Mouse (Mus musculus) olfactory bulb, adult 2 months (tissue): ENCODE results near the gene Ptprn2. TPM values are rescaled to one million over a fixed set of nuclear protein-coding genes. Genes with fewer than 3 reads are reported as not detected.

Experiments used
- H3K27ac ChIP-seq: fragments of 200-500 bp; 2 replicates; pipeline ENCODE4 v1.5.1; 2012; ENCODE audit warnings: low read depth, low read length; ENCODE audit not compliant: insufficient read depth
- H3K4me1 ChIP-seq: fragments of 200-500 bp; 2 replicates; pipeline ENCODE4 v1.6.1; 2012; ENCODE audit warnings: low read length; ENCODE audit not compliant: control insufficient read depth, insufficient read depth
- H3K4me3 ChIP-seq: fragments of 200-500 bp; 2 replicates; pipeline ENCODE4 v1.5.1; 2012; ENCODE audit warnings: mild to moderate bottlenecking, low read depth, low read length, moderate library complexity; ENCODE audit not compliant: insufficient read depth
- CTCF ChIP-seq: fragments of 200-500 bp; IDR thresholded peaks from 2 replicates; pipeline ENCODE4 v1.5.1; 2012; ENCODE audit warnings: low read depth, mild to moderate bottlenecking, low read length, moderate library complexity; ENCODE audit not compliant: insufficient read depth
- POLR2A ChIP-seq: fragments of 200-500 bp; IDR thresholded peaks from 2 replicates; pipeline ENCODE4 v1.6.1; 2012; ENCODE audit warnings: mild to moderate bottlenecking, low read depth, low read length, moderate library complexity; ENCODE audit not compliant: insufficient read depth
- WGBS: fragments of 180-500 bp; shearing (Covaris S2); methylation state at CpG from one replicate; pipeline ENCODE4 v1.1.7; 2018; 5-methylcytosine and 5-hydroxymethylcytosine counted together
- polyA plus RNA-seq: library from polyadenylated mRNA; stranded (reverse); fragments of >200 nt; gene quantifications from 2 replicates; pipeline ENCODE4 v1.2.4, GENCODE M21; 2012; ENCODE audit warnings: low replicate concordance; ENCODE audit not compliant: missing spikeins, insufficient read depth, insufficient read length

Ptprn2 gene
- polyA plus RNA-seq, 1 experiment: not detected

DNA sequence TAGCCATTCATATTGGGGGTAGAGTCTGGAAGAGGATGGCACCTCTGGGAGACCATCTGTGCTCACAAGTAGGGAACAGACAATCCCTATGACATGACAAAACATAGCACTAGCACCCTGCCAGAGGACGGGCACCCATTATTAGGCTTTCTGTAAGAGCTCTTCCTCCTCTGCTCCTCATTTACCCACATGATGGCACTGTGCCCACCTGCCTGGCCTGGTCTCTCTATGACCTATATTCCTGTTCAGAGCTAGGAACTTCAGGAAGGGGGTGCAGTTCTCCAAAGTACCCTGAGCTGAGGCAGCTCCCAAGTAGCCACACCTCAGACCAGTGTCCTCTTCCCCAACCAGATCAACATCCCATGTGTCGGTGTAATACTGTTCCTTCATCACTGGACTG, 777.6 kb downstream of the Ptprn2 start:
- Histone ChIP-seq H3K4me1 (peaks cover 13% of the 10 kb centered on the region), H3K27ac (no peak overlapping the region), H3K4me3 (no peak overlapping the region)
- 66% methylated on average over 2 of the region's 2 CpGs for whole genome bisulfite sequencing
- TF ChIP-seq POLR2A (no peak), CTCF (no peak)

DNA sequence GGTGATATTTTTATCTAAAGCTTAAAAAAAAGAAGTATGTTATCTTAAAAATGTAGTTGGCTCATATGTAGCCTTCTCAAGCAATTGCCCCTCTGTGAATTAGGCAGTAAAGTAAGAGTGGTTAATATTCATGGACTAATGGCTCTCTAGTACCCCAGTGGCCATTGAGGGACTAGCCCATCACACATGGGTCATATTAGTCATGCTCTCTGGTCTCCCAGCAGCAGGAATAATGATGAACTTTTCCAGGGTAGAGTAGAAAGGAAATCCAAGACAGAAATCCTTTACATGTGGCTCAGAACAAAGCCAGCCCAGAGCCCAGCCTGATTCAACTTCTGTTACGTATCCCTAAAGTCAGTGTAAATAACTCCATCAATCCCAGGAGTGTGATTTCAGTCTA, 779.7 kb downstream of the Ptprn2 start:
- 93% methylated on average over 1 of the region's 1 CpGs for WGBS
- Histone ChIP-seq H3K4me1 (peaks cover 9% of the 10 kb centered on the region; the same call in 1 of the 2 replicates), H3K4me3 (no peak overlapping the region), H3K27ac (no peak overlapping the region)
- no peak for TF ChIP-seq CTCF

DNA sequence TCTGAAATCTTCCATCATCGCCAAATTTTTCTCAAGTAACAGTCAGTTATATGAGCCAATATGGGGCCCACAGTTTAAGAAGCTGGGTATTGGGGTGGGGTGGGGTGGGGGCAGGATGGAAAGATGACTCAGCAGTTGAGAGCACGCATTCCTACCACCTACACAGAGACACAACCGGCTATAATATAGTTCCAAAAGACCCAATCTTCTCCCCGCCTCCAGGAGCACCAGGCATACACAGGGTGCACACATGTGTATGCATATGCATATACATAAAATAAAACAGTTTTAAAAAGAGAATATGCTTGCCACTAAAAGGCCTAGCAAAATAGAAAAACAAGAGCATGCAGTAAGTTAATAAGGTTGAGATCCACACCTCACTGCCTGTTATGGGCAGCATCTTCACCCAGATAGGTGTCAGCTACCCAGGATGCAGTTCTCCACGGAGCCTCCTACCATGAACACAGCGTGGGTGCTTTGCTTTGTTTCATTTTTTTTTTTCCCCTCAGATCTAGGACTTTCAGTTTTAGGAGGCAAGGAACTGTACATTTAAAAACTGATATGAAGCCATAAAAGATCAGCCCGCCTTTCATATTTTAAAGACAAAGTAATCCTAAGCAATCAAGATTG, 783.1 kb downstream of the Ptprn2 start:
- Histone ChIP-seq H3K27ac (no peak overlapping the region), H3K4me3 (no peak overlapping the region), H3K4me1 (peaks cover 15% of the 10 kb centered on the region)
- 55% methylated on average over 7 of the region's 7 CpGs for WGBS
- TF ChIP-seq POLR2A (no peak), CTCF (no peak)

- TF ChIP-seq CTCF (no peak), POLR2A (no peak)
- Histone ChIP-seq H3K4me3 (no peak overlapping the region), H3K4me1 (peaks cover 17% of the 10 kb centered on the region), H3K27ac (no peak overlapping the region)
- WGBS: 67% methylated on average over 4 of the region's 4 CpGs
Observed at GRCm38 (mm10) chr12:117269310-117269709, 783.8 kb downstream of the Ptprn2 start.

- H3K4me1 ChIP-seq: peaks cover 19% of the 10 kb centered on the region
- WGBS: 87% methylated on average over 4 of the region's 4 CpGs
- TF ChIP-seq POLR2A (no peak), CTCF (no peak)
- H3K27ac ChIP-seq: no peak overlapping the region
- no peak overlapping the region for H3K4me3 ChIP-seq
Observed at GRCm38 (mm10) chr12:117270199-117270598, 784.7 kb downstream of the Ptprn2 start.

- H3K4me1 ChIP-seq: peaks cover 19% of the 10 kb centered on the region
- no peak overlapping the region for H3K27ac ChIP-seq
- TF ChIP-seq CTCF (no peak), POLR2A (no peak)
- 44% methylated on average over 4 of the region's 4 CpGs for WGBS
- no peak overlapping the region for H3K4me3 ChIP-seq
Observed at GRCm38 (mm10) chr12:117273166-117273565, 787.6 kb downstream of the Ptprn2 start.

- Histone ChIP-seq H3K27ac (no peak overlapping the region), H3K4me3 (no peak overlapping the region), H3K4me1 (peaks cover 19% of the 10 kb centered on the region)
- no peak for TF ChIP-seq POLR2A
- TF ChIP-seq CTCF: no peak
- 63% methylated on average over 5 of the region's 5 CpGs for WGBS
Observed at GRCm38 (mm10) chr12:117274576-117274975, 789.1 kb downstream of the Ptprn2 start.

DNA sequence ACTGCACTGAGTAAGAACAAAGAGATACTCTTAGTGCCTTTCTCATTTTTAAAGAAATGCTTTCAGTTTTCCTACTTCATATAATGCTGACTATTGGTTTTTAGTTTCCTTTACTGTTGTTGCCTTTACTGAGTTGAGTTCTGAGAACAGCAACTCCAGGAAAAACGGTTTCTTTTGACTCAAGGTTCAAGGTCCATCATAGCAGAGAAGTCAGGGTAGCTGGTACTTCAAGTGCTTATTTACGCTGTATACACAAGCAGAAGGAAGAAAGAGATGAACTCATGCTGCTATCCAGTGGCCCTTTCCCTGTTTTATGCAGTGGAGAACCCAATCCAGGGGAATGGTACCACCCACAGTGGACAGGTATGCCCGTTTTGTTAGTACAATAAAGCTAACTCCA, 795.3 kb downstream of the Ptprn2 start:
- peaks cover 5% of the 10 kb centered on the region; the same call in 1 of the 2 replicates for H3K4me1 ChIP-seq
- no peak overlapping the region for H3K4me3 ChIP-seq
- TF ChIP-seq POLR2A: no peak
- no peak for TF ChIP-seq CTCF
- WGBS: 95% methylated on average over 3 of the region's 3 CpGs
- H3K27ac ChIP-seq: no peak overlapping the region

- Histone ChIP-seq H3K27ac (no peak overlapping the region), H3K4me1 (peaks cover 5% of the 10 kb centered on the region; the same call in 1 of the 2 replicates), H3K4me3 (no peak overlapping the region)
- 85% methylated on average over 2 of the region's 2 CpGs for WGBS
- TF ChIP-seq CTCF (no peak), POLR2A (no peak)
Observed at GRCm38 (mm10) chr12:117282659-117283058, 797.1 kb downstream of the Ptprn2 start.

DNA sequence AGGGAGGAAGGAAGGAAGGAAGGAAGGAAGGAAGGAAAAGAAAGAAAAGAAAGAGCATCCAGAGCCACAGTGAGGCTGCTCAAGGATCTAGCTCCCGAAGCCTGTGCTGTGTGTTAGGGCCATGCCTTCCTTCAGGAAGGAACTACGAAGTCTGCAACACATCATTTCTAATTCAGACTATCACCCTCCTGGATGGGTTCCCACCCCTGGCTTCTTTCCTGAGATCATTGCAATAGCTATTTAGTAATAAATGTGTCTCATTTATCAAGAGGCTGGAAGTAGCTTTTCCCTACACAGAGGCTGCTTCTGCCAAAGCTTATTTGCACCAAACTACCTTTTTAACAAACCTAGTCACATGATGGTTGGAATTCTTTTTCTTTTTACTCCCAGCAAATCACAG, 801.9 kb downstream of the Ptprn2 start:
- H3K27ac ChIP-seq: no peak overlapping the region
- 12% methylated on average over 2 of the region's 2 CpGs for WGBS
- H3K4me3 ChIP-seq: no peak overlapping the region
- H3K4me1 ChIP-seq: peaks cover 5% of the 10 kb centered on the region; the same call in 1 of the 2 replicates
- no peak for TF ChIP-seq CTCF
- no peak for TF ChIP-seq POLR2A
